Comparison of ENCODE assay signal across 24 mouse cellular contexts in genomic region chr13:101538110-101538509, GRCm38 (mm10).
DNase-seq lines count a peak whose midpoint lies in the region; ATAC-seq and TF ChIP-seq lines count a peak whose summit lies in the region.
"Had no signal": no experiment of that assay in that cellular context is flagged by ENCODE, and none has a peak within 500 bp of the region (broad histone marks: within the 10 kb centered on the region; RNA-seq: fewer than 3 reads in every experiment).

No protein-coding gene starts in this region.

- H3K27ac ChIP-seq in thymus, adult 2 months (ENCODE audit: control insufficient read depth, insufficient read depth, low read length), result peak overlapping the region; percentile 73
- H3K27ac ChIP-seq in midbrain, embryonic 10.5 days (replicated peaks), result no peak overlapping the region
- H3K27ac ChIP-seq: forebrain, embryonic 13.5 days; heart, embryonic 10.5 days; hindbrain, embryonic 13.5 days; intestine, embryonic 15.5 days; left cerebral cortex, adult 2 months; limb, embryonic 10.5 days; neural tube, embryonic 12.5 days had no signal

- H3K36me3 ChIP-seq in thymus, adult 2 months (ENCODE audit: control insufficient read depth, insufficient read depth, low read length), result no peaks in the 10 kb centered on the region
- H3K36me3 ChIP-seq in midbrain, embryonic 10.5 days, result no peaks in the 10 kb centered on the region
- H3K36me3 ChIP-seq: heart, embryonic 10.5 days; hindbrain, embryonic 13.5 days; intestine, embryonic 15.5 days; limb, embryonic 10.5 days; neural tube, embryonic 12.5 days had no signal

- H3K4me3 ChIP-seq in thymus, adult 2 months (ENCODE audit: control insufficient read depth, insufficient read depth, low read length), result no peak overlapping the region
- no peak overlapping the region for H3K4me3 ChIP-seq in midbrain, embryonic 10.5 days
- H3K4me3 ChIP-seq: forebrain, embryonic 13.5 days; heart, embryonic 10.5 days; hindbrain, embryonic 13.5 days; intestine, embryonic 15.5 days; left cerebral cortex, adult 2 months; limb, embryonic 10.5 days; neural tube, embryonic 12.5 days had no signal

- DNase-seq in heart, adult 11 months, result peak; percentile 44
- DNase-seq in heart, adult 18-20 months, result no peak
- peak; percentile 56 for DNase-seq in induced T-regulatory cell, adult 2 months (ENCODE audit: low read depth)
- DNase-seq in thymus, adult 2 months, result peak; percentile 63
- no peak for DNase-seq in frontal cortex, postnatal 25 days (ENCODE audit: low spot score in 2 of 2)
- no peak for DNase-seq in heart, postnatal 4 days
- no peak for DNase-seq in midbrain, embryonic 10.5 days (ENCODE audit: low spot score)
- DNase-seq: adrenal gland, postnatal 10 days; cerebellum, adult 18-20 months; gastrocnemius, postnatal 14 days; kidney, adult 9 months; kidney, postnatal 36 days; layer of hippocampus, adult 9-11 months; liver, postnatal 0 days; lung, postnatal 10 days; right cerebral cortex, postnatal 4 days had no signal

- WGBS in thymus, adult 2 months, result 7% methylated on average over 1 of the region's 1 CpGs
- WGBS in midbrain, embryonic 10.5 days, result 86% methylated on average over 1 of the region's 1 CpGs

- ATAC-seq in monocyte, adult 5-6 weeks (replicated peaks; ENCODE audit: insufficient number of reproducible peaks, low FRiP score, low TSS enrichment, poor library complexity, severe bottlenecking), result no peak
- ATAC-seq: forebrain, embryonic 13.5 days; intestine, embryonic 15.5 days; liver, postnatal 0 days had no signal

- H3K4me1 ChIP-seq in thymus, adult 2 months (replicated peaks; ENCODE audit: control insufficient read depth, insufficient read depth, low read length), result peaks cover 55% of the 10 kb centered on the region
- peaks cover 46% of the 10 kb centered on the region for H3K4me1 ChIP-seq in midbrain, embryonic 10.5 days
- H3K4me1 ChIP-seq: forebrain, embryonic 13.5 days; intestine, embryonic 15.5 days had no signal

- no peaks in the 10 kb centered on the region for H3K9me3 ChIP-seq in midbrain, embryonic 10.5 days (replicated peaks)
- H3K9me3 ChIP-seq: forebrain, embryonic 13.5 days; heart, embryonic 10.5 days; hindbrain, embryonic 13.5 days; intestine, embryonic 15.5 days; limb, embryonic 10.5 days; neural tube, embryonic 12.5 days had no signal

- no peaks in the 10 kb centered on the region for H3K27me3 ChIP-seq in thymus, adult 2 months (ENCODE audit: control insufficient read depth, insufficient read depth, low read length)
- no peaks in the 10 kb centered on the region for H3K27me3 ChIP-seq in midbrain, embryonic 10.5 days (ENCODE audit: low read depth, poor library complexity, severe bottlenecking)
- H3K27me3 ChIP-seq: forebrain, embryonic 13.5 days; hindbrain, embryonic 13.5 days; intestine, embryonic 15.5 days; neural tube, embryonic 12.5 days had no signal

- TF ChIP-seq POLR2A in thymus, adult 2 months (IDR thresholded peaks at IDR 0.05; ENCODE audit: control insufficient read depth, extremely low read depth, insufficient read depth, low read length, poor library complexity), result no peak

- TF ChIP-seq CTCF in thymus, adult 2 months (IDR thresholded peaks at IDR 0.05; ENCODE audit: borderline replicate concordance, control insufficient read depth, extremely low read depth, insufficient read depth, low read length, poor library complexity), result no peak

Comparison
In these comparisons a context has a peak if more than half of its experiments do, and no peak if none do; other contexts are left out.
1. DNase-seq: peak in heart, adult 11 months (single experiment), induced T-regulatory cell, adult 2 months (single experiment) and thymus, adult 2 months (single experiment); none in heart, adult 18-20 months (0 of 2), frontal cortex, postnatal 25 days (0 of 2), heart, postnatal 4 days (single experiment) and midbrain, embryonic 10.5 days (single experiment).